Mouse (Mus musculus): ENCODE results near the gene Syngr2. TPM values are rescaled to one million over a fixed set of nuclear protein-coding genes. Genes with fewer than 3 reads are reported as not detected.
"Not testable (repeated sequence)": the region's sequence is repeated elsewhere in the genome, so short reads cannot be mapped to it uniquely, and the experiment has no call there.

Syngr2 gene
- total RNA-seq, 2 experiments from 2014 or later, result 11.3 to 12.3 TPM

DNA sequence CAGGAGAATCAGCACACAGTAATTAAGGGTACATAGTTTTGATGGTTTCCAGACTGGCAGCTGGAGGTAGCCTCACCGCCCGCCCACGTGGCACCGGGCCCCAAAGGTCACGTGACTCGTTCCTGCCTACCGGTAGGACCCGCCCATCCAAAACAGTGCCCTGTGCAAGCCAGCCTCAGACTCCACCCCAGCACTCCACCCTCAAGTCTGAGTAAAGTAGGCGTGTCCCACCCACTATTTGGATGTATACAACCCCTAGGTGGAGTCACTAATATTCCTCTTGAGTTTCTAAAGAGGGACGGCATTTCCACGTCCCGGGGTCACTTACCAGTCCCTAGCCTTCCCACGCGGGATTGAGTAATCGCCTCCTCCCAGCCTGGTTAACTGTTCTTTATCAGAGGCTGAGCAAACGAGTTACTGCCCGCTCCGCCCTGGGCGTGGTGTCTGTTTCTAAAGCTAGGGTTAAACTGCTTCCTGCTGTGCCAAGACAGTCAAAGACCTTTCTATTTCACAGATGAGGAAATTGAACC is 28.8 kb upstream of the Syngr2 start:
- peak in 1 of 2 experiments; percentile 42 for DNase-seq (ENCODE audit: low spot score in 2 of 2)

DNA sequence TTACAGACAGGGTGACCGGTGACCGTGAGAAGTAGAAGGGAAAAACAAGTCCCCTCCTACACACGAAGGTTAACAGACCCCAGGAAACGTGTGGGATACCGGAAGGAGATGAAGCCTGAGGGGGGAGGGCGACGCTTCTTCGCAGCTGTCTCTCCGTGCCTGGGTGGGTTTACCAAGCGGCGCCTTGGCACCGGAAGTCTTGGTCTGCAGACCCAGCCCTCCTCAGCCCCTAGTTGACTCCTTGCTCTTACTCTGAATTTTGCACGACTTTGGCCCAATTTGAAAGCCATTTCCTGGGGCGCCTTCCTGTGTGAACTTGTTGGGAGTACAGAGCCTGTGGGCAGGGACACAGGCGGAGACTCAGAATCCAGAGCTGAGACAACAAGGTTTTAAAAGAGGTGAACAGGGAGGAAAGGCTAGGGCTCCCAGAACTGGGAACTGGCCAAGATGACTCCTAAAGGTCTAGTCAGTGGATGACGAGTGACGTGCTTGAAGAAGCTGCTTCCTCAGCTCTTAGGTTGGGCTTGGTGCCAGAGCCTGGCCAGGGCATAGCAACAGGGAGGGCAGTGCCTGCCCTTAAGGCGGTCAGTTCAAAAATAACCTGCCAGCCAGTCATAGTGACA is 28.2 kb upstream of the Syngr2 start:
- DNase-seq (ENCODE audit: low spot score in 2 of 2), result peak in 1 of 2 experiments; percentile 46

DNA sequence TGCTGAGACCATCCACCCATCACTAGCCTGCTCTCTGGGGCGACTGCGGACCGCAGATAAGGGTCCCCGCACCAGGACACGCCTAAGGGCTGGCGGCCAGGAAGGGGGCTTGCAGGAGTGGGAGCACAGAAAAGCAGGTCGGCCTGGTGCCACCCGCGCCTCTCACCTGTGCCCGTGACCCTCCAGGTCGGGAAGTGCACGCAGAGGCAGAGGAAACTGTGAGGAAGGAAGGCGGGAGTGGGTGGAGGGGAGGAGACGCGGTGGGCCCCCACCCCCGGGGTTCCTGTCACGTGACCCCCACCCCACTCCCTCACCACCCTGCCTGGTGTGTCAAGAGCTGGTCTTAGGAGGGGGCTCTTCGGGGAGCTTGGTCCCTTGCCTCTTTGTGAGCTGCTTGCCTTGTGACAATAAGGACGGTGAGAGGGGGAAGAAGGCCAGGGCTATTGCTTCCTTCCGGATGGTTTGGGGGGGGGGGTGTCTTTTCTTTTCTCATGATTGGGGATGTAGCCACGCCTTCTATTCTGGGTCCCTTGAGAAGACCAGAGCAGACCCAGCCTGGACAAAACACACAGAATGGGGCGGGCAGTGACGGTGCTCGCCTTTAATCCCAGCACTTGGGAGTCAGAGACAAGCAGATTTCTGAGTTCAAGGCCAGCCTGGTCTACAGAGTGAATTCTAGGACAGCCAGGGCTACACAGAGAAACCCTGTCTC is 27.3 kb upstream of the Syngr2 start, which contains the start of the genes Tmc8 and Tmc6:
Tmc8 (plus strand) TSS at position 84 of the 712 bp plus-strand sequence.
Tmc6 (minus strand) TSS at position 206 of the 712 bp plus-strand sequence.
- no peak for DNase-seq (ENCODE audit: low spot score in 2 of 2)

DNA sequence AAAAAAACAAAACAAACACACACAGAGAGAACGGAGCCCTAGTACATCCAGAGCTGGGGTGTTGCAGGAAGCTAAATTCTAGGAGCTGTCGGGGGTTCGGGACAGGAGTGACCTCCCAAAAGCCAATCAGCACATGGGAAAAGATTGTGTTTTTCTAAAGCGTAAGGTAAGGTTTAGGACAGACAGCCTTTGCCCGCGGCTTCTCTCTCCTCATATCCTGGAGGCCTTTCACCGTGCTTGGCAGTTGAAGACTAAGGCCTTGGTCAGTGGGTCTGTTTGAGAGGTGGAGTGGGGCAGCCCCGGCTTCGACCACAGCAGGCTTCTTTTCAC is 26.8 kb upstream of the Syngr2 start:
- DNase-seq (ENCODE audit: low spot score in 2 of 2), result no peak

DNA sequence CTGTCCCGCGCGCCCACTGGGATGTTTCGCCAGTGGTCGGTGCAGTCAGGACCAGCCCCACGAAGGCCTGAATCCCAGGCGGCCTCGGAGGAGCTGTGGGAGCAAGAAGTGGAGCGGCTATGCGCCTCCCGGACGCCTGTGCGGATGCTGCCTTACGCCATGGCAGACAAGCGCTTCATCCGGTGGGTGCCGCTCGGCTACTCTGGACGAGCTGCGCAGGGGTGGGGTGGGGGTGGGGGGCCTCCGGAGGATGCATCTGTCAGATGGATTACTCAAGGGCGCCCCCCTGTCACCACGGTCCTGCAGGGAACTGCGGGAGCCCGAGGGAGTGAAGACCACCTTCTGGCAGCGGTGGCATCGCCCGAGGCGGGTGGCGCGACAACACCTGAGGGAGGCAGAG is 26.4 kb upstream of the Syngr2 start:
- peak; percentile 79 to 82 for DNase-seq (ENCODE audit: low spot score in 2 of 2)

DNA sequence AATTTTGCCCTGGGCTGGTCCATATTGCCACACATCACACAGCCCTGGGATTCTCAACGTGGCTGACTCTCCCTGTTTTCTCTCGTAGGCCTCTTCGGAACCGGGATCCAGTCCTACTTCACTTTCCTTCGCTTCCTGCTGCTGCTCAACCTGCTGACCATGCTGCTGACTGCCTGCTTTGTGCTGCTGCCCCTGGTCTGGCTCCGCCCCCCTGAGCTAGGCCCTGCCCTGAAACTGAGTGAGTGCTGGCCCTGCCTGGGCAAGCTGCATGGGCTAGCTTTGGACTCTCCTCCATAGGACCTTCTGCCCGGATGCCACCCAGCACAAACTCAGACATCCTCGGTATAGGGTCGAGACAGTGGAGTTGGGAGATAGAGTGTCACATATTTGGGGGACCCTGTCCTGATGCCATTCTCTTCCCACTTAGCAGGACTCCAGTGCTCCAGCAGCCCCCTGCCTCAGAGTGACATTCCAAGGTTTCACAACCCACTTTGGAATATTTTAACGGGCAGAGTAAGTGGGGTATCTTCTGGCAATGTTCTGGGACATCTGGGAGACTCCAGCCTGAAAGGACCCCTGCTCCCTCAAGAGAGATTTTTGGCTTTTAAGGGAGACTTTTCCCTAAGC is 25.7 kb upstream of the Syngr2 start:
- DNase-seq (ENCODE audit: low spot score in 2 of 2), result peak in 1 of 2 experiments; percentile 28

DNA sequence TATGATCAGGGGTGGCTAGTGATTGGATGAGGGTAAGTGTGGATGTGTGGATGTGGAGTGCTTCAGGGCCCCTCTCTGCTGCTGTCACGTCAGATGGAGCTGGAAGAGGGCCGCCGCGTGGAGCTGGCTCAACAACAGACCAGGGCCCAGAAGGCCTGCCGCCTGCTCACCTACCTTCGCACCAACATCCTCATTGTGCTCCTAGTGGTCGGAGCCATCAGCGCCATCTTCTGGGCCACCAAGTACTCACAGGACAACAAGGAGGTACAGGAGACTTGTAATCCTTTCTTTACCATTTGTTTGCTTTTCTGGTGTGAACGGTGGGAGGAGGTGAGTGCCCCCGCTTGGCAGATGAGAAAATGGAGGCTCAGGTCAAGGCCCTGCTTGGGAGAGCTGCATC is 23.2 kb upstream of the Syngr2 start:
- peak in 1 of 2 experiments; percentile 72 for DNase-seq (ENCODE audit: low spot score in 2 of 2)

DNA sequence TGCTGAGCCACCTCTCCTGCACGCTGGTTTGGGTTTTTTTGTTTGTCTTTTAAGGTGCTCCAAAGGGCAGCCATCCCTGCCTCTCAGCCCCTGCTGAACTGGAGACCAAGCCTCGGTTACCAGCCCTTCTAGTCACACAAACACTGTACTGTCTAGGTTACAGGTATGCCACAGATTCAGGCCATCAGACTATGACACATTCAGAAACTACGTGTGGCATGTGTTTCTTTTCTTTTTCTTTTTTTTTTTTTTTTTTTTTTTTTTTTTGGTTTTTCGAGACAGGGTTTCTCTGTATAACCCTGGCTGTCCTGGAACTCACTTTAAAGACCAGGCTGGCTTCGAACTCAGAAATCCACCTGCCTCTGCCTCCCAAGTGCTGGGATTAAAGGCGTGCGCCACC is 21.0 kb upstream of the Syngr2 start:
- not testable (repeated sequence) for DNase-seq (ENCODE audit: low spot score in 2 of 2)

DNA sequence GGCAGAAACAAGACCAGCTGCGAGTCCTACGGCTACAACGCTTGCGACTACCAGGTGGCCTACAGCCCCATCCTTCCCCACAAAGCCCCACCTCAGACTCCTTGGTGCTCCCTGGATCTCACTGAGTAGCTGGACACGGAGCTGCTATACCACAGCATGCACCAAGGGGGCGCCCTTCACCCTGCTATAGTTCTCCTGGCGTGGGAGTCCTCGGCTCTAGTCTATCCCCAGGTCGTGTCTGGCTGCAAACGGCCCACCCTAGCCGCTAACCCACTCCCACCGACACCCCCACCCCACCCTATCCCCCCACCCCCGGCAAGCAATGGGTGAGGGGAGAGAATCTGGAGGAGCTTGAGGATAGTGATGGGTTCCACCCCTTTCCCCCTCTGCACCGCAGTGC is 19.2 kb upstream of the Syngr2 start:
- DNase-seq (ENCODE audit: low spot score in 2 of 2), result peak; percentile 75 to 77

DNA sequence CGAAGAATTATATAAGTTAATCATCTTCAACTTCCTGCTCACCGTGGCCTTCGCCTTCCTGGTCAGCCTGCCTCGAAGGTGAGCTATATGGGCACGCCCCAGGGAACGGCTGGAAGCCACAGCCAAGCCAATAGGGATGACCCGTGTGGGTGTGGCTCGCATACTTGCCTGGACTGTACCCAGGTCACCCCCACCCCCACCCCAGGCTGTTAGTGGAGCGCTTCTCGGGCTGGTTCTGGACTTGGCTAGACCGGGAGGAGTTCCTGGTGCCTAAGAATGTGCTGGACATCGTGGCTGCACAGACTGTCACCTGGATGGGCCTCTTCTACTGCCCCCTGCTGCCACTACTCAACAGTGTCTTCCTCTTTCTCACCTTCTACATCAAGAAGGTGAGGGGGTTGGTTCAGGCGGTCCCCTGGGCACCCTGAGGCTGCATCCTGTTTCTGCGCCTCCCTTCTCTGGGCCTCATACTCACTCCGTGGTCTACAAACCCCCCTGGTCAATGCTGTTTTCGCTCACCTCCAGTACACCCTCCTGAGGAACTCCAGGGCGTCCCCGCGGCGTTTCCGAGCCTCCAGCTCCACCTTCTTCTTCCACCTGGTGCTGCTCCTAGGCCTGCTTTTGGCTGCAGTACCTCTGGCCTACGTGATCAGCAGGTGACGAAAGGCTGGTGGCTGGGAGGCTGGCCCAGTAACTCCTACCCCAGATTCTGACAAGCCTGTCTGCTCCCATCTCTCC is 18.6 kb upstream of the Syngr2 start:
- no peak for DNase-seq (ENCODE audit: low spot score in 2 of 2)

DNA sequence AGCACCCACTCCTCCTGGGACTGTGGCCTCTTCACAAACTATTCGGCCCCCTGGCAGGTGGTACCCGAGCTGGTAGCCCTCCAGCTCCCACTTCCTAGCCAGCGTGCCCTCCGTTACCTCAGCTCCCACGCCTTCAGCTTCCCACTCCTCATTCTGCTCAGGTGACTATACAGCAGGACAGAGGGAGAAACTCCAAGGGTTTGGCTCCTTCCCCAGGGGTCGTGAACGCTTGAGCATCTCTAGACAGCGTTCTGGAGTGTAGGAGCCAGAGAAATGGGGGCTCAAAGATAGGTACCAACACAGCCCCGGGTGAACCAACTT is 18.1 kb upstream of the Syngr2 start:
- no peak for DNase-seq (ENCODE audit: low spot score in 2 of 2)

DNA sequence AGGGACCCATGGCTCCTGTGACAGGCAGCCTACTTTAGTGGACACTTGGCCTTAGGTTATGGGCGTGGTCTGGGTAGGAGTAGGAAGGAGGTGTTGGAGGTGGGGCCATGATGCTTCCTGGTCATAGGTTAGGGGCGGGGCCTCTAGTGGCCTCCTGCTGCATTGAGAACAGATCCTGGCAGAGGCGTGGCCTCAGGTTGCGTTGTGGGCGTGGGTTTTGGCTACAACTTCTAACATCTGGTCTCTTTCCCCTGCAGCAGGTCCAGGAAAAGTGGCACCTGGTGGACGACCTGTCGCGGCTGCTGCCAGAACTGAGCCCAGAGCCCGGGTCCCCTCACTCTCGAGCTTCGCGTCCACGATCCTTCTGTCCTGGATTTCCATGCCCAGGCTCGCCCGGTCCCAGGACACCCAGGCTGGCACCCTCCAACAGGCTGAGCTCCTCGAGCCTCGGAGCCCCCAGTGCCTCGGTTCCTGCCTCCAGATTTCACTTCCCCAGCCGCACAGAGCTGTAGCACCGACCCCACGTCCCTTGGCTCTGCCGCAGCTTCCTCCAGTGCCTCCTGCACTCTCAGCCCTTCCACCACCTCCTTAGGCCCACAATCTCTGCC is 17.1 kb upstream of the Syngr2 start:
- DNase-seq (ENCODE audit: low spot score in 2 of 2), result no peak

DNA sequence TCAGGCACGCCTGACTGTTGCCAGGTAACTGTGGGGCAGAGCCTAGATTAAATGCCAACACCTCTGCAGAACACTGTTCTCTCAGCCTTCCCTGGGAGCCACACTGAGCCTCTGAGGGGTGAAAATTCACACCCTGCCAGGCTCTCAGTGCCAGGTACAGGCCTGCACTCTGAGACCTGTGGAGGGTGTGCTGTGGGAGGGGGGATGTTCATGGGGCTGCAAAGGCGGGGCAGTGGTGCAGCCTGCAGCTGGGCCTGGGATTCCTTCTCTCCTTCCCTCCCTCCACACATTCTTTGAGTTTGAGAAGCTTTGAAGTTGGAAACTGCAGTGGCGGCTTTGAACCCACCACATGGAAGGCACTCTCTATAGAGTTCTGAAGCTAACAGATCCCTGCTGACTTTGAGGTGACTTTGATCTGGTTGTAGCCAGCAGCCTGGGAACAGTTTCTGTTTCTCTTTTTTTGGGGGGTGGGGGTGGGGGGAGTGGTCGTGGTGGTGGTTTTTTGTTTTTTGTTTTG is 15.4 kb upstream of the Syngr2 start:
- DNase-seq (ENCODE audit: low spot score in 2 of 2), result no peak

DNA sequence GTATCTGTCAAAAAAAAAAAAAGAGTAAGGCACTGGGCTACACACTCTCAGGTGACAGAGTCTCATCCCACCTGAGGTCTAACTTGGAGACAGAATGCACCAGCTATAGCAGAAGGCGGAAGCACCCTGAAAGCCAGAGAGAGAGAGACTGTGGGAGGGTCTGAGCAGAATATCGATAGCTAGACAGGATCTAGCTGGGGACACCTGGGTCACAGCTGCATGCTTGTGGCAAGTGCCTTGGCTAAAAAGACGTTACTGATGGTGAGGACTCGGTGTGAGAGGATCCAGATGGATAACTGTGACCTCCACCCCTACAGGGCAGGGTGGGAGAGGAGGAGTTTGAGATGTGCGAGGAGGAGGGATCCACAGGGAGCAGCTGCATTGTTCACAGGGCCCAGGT is 12.5 kb upstream of the Syngr2 start:
- DNase-seq (ENCODE audit: low spot score in 2 of 2), result no peak

DNA sequence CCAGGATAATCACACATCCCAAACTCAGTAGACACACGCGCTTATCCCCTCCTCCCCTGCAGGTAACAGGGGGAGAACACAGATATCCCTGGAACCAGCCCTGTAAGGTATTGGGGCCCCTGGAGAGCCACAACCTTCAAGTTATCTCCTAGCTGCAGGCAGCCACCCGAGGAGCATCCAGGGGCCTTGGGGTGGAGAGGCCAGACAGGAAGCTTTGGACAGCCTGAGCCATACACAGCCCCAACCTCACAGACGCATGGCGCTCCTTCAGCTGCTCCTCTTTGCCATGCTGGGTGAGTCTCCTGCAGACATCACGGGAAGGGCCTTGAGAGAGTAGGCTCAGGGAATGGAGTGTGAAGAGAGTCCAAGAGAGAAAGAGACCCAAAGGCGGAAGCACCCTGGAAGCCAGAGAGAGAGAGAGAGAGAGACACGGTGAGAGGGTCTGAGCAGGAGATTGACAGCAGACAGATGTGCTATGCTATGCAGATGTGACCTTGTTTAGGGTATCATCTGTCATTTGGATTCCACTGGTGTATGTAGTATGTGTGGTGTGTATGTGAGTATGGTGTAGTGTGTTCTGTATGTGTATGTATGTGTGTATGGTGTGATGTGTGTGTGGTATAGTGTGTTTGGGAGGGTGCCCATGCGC is 11.8 kb upstream of the Syngr2 start, which contains the start of gene 6030468B19Rik:
6030468B19Rik (plus strand) TSS at position 150 of the 649 bp plus-strand sequence.
- DNase-seq (ENCODE audit: low spot score in 2 of 2), result no peak

DNA sequence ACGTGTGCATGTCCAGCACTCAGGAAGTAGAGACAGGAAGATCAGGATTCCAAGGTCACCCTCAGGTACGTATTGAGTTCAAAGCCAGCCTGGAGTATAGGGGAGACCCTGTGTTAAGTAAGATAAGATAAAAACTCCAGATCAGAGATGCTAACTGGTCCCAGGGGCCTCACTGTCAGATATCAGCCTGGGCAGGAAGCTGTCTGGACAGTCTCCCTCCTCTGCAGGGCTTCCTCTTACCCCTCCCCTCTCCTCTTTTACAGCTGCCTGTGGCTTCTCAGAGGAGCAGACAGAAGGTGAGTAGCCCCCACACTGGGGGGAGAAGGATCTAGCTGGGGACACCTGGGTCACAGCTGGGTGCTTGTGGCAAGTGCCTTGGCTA is 11.3 kb upstream of the Syngr2 start:
- DNase-seq (ENCODE audit: low spot score in 2 of 2), result no peak

DNA sequence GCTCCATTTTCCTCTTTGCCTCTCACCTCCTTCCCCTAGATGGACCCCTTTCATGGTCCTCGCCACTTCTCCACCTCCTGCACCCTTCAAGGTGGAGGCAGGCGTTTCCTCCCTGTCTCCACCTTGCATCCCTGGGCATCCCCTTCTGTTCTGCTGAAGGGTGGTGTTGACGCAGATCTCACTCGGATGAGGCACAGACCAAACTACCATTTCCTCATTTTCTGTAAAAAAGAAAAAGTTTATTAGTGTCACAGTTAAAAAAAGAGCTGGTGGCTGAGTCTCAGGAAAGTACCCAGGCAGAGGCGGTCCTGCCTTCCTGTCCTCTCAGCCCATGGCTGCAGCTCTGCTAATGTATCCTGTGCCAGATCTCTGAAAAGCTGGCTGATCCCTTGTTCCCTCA is 10.3 kb upstream of the Syngr2 start:
- no peak for DNase-seq (ENCODE audit: low spot score in 2 of 2)

DNA sequence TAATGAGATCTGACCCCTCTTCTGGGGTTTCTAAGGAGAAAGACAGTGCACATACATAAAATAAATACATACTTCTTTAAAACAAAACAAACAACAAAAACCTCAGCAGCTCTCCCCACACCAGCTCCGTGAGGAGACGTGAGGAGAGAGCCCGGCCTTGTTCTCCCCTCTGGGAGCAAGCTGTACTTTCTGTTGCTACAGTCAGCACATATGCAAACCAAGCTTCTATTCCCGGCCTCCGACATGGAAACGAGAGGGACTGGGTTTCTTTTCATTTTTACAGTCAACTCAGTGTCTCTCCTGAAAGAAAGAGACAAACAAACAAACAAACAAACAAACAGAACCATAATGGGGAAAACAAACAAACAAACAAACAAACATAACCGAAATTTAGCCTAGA is 9.4 kb upstream of the Syngr2 start:
- DNase-seq (ENCODE audit: low spot score in 2 of 2), result no peak

DNA sequence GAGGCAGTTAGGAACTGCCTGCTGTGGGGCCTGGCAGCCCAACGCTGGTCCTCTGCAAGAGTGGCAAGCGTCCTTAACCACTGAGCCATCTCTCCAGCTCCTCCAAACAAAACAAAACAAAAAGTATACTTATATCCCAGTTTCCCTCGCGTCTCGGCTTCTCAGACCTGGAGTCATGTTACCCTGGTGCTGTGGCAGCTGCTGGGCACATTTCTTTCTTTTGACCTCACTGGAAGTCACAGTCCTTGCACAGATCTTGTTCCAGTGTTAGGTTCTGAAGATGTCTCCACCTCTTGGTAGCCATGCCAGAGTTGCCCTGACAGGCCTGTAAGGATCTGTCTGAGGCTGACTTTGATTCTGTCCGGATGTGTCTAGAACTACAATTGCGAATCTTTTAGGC is 7.8 kb upstream of the Syngr2 start:
- no peak for DNase-seq (ENCODE audit: low spot score in 2 of 2)

DNA sequence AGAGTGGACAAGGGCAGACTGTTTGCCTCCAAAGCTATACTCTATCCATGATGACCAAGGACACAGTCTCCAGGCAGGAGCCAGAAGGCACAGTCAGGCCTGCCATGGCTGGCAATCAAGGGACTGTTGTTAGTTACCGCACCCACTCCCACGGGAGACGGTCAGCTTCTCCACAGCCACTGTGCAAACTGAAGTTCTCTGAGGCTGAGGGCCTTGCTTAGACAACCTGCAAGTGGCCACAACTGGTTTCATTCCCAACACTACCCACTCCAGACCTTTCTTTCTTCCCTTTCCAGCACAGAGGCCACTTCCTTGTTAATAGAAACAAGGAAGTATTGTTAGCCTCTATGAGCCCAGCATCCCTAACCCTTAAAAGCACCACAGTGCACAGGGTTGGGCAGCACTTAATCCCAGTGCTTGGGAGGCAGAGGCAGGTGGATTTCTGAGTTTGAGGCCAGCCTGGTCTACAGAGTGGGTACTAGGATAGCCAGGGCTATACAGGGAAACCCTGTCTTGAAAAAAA is 6.2 kb upstream of the Syngr2 start:
- DNase-seq (ENCODE audit: low spot score in 2 of 2), result no peak

Data from layer of hippocampus, postnatal 10 days (tissue).